17 mouse cellular contexts compared by ENCODE assay signal in genomic region chr12:16526134-16526533, GRCm38 (mm10).
DNase-seq lines count a peak whose midpoint lies in the region; ATAC-seq and TF ChIP-seq lines count a peak whose summit lies in the region.
"Had no signal": no experiment of that assay in that cellular context is flagged by ENCODE, and none has a peak within 500 bp of the region (broad histone marks: within the 10 kb centered on the region; RNA-seq: fewer than 3 reads in every experiment).

No protein-coding gene starts in this region.

- DNase-seq in spleen, adult 2 months (ENCODE audit: low read depth in 1 of 2, low spot score in 2 of 2): peak; percentile 25 to 41
- DNase-seq in spleen, postnatal 4 days (ENCODE audit: low spot score in 2 of 2): no peak
- peak; percentile 54 for DNase-seq in Muller cell, postnatal 12 days (ENCODE audit: inconsistent ontology term)
- peak; percentile 62 for DNase-seq in splenic B cell, adult 2 months (ENCODE audit: low read depth, low spot score)
- DNase-seq in hindbrain, embryonic 11.5 days (ENCODE audit: low spot score): no peak
- no peak for DNase-seq in heart, adult 9 months (ENCODE audit: low spot score in 2 of 2)
- DNase-seq: adrenal gland, adult 2 months; cerebellum, adult 8-10 months; embryo, embryonic 11 days; gastrocnemius, adult 2 months; kidney, adult 2 months had no signal

- H3K27ac ChIP-seq in spleen, adult 2 months (ENCODE audit: insufficient read depth, low read length): no peak overlapping the region
- no peak overlapping the region for H3K27ac ChIP-seq in hindbrain, embryonic 11.5 days (ENCODE audit: low read depth, low read length)
- H3K27ac ChIP-seq in forebrain, embryonic 12.5 days: no peak overlapping the region
- H3K27ac ChIP-seq: gastrocnemius, adult 2 months; hindbrain, embryonic 15.5 days; midbrain, embryonic 10.5 days; stomach, embryonic 15.5 days had no signal

- TF ChIP-seq CTCF in spleen, adult 2 months (IDR thresholded peaks at IDR 0.05; ENCODE audit: extremely low read depth, insufficient read depth, insufficient read length, insufficient replicate concordance): no peak

- peak; percentile 91 for ATAC-seq in inflammation-experienced regulatory T-cells, adult 6 months
- no peak for ATAC-seq in hindbrain, embryonic 11.5 days (ENCODE audit: low FRiP score)
- ATAC-seq in forebrain, embryonic 12.5 days (ENCODE audit: low FRiP score): no peak
- ATAC-seq: forebrain, embryonic 16.5 days had no signal

- no peaks in the 10 kb centered on the region for H3K27me3 ChIP-seq in spleen, adult 2 months (ENCODE audit: control insufficient read depth, insufficient read depth, low read length)
- H3K27me3 ChIP-seq in splenic B cell, adult 2 months (ENCODE audit: control insufficient read depth, insufficient read depth, low read length, poor library complexity, severe bottlenecking): no peaks in the 10 kb centered on the region
- no peaks in the 10 kb centered on the region for H3K27me3 ChIP-seq in hindbrain, embryonic 11.5 days (ENCODE audit: control insufficient read depth, insufficient read depth, low read length)
- H3K27me3 ChIP-seq in forebrain, embryonic 12.5 days: no peaks in the 10 kb centered on the region
- H3K27me3 ChIP-seq: hindbrain, embryonic 15.5 days; stomach, embryonic 15.5 days had no signal

- no peak overlapping the region for H3K4me2 ChIP-seq in hindbrain, embryonic 11.5 days (replicated peaks; ENCODE audit: low read depth, low read length)
- H3K4me2 ChIP-seq in forebrain, embryonic 12.5 days: no peak overlapping the region
- H3K4me2 ChIP-seq: hindbrain, embryonic 15.5 days; stomach, embryonic 15.5 days had no signal

- 54% methylated on average over 2 of the region's 2 CpGs for WGBS in spleen, adult 2 months
- 88% methylated on average over 2 of the region's 2 CpGs for WGBS in hindbrain, embryonic 11.5 days
- 97% methylated on average over 2 of the region's 2 CpGs for WGBS in forebrain, embryonic 12.5 days

- H3K9ac ChIP-seq in hindbrain, embryonic 11.5 days (ENCODE audit: low read depth, low read length): no peak overlapping the region
- no peak overlapping the region for H3K9ac ChIP-seq in forebrain, embryonic 12.5 days
- H3K9ac ChIP-seq: hindbrain, embryonic 15.5 days; stomach, embryonic 15.5 days had no signal

- no peaks in the 10 kb centered on the region for H3K36me3 ChIP-seq in spleen, adult 2 months (ENCODE audit: control insufficient read depth, insufficient read depth, low read length)
- no peaks in the 10 kb centered on the region for H3K36me3 ChIP-seq in splenic B cell, adult 2 months (ENCODE audit: control insufficient read depth, insufficient read depth, low read length, poor library complexity, severe bottlenecking)
- H3K36me3 ChIP-seq in hindbrain, embryonic 11.5 days (ENCODE audit: control insufficient read depth, insufficient read depth, low read length): no peaks in the 10 kb centered on the region
- H3K36me3 ChIP-seq in forebrain, embryonic 12.5 days (replicated peaks): no peaks in the 10 kb centered on the region
- H3K36me3 ChIP-seq: hindbrain, embryonic 15.5 days; midbrain, embryonic 10.5 days; stomach, embryonic 15.5 days had no signal

- no peak for TF ChIP-seq POLR2A in spleen, adult 2 months (IDR thresholded peaks at IDR 0.05; ENCODE audit: low read depth, low read length)

- no peaks in the 10 kb centered on the region for H3K9me3 ChIP-seq in hindbrain, embryonic 11.5 days (ENCODE audit: control insufficient read depth, low read length)
- H3K9me3 ChIP-seq in forebrain, embryonic 12.5 days: no peaks in the 10 kb centered on the region
- H3K9me3 ChIP-seq: hindbrain, embryonic 15.5 days; midbrain, embryonic 10.5 days; stomach, embryonic 15.5 days had no signal

- no peak overlapping the region for H3K4me3 ChIP-seq in spleen, adult 2 months (ENCODE audit: extremely low read depth, insufficient read depth, insufficient read length)
- no peak overlapping the region for H3K4me3 ChIP-seq in hindbrain, embryonic 11.5 days (ENCODE audit: low read depth, low read length)
- no peak overlapping the region for H3K4me3 ChIP-seq in forebrain, embryonic 12.5 days (replicated peaks)
- H3K4me3 ChIP-seq: gastrocnemius, adult 2 months; hindbrain, embryonic 15.5 days; midbrain, embryonic 10.5 days; stomach, embryonic 15.5 days had no signal

- peaks cover 23% of the 10 kb centered on the region for H3K4me1 ChIP-seq in spleen, adult 2 months (ENCODE audit: control insufficient read depth, insufficient read depth, insufficient read length)
- no peaks in the 10 kb centered on the region for H3K4me1 ChIP-seq in hindbrain, embryonic 11.5 days (replicated peaks; ENCODE audit: control insufficient read depth, insufficient read depth, low read length)
- H3K4me1 ChIP-seq in forebrain, embryonic 12.5 days: no peaks in the 10 kb centered on the region
- H3K4me1 ChIP-seq: hindbrain, embryonic 15.5 days; midbrain, embryonic 10.5 days; stomach, embryonic 15.5 days had no signal

Comparison
In these comparisons a context has a peak if more than half of its experiments do, and no peak if none do; other contexts are left out.
1. DNase-seq: peak in spleen, adult 2 months (2 of 2), Muller cell, postnatal 12 days (single experiment) and splenic B cell, adult 2 months (single experiment); none in spleen, postnatal 4 days (0 of 2), hindbrain, embryonic 11.5 days (single experiment) and heart, adult 9 months (0 of 2).